Mouse (Mus musculus) R1 (cell line): ENCODE measurements around the gene Adcy9.
A peak's percentile ranks its signal among the peaks of the same experiment; 100 is the strongest.
"Not testable (repeated sequence)": the region's sequence is repeated elsewhere in the genome, so short reads cannot be mapped to it uniquely, and the experiment has no call there.

Experiments
- DNase-seq: peaks from one replicate; pipeline ENCODE4 v3.0.0-alpha.2; 2018; ENCODE audit warnings: low read depth, low spot score

Adcy9 gene

DNA sequence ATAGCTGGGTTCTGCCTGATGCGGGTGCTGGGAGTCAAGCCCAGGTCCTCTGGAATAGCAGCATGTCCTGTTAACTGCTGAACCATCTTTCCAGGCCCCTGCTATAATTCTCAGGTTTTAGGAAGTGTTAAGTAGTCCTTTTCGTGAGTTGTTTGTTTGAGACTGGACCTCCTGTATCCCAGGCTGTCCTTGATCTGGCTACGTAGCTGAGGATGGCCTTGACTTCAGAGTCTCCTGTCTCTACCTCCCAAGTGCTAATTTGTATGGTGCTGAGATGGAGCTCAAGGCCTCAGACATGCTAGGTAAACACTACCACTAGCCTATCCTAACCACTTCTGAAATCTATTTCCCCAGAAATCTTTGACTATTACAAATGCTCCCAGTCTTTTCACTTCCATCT is 37.9 kb downstream of the Adcy9 start:
- DNase-seq = no peak

DNA sequence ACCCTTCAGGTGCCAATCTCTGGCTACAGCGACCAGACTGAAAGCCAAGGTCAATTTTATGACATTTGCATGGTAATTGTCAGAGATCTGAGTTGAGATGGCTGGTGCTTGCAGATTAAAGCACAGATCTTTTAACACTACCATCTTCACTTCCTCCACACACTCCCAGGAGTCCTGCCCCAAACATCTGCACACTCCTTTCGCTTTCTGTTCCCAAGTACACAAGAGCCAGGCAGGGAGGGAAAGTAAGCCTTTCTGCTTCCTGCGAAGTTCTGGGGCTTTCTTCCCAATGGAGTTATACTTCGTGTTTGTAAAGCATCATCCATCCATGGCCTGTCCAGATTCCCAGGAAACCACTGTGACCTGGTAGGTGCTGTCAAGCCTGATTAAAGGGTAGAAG is 38.8 kb downstream of the Adcy9 start:
- no peak for DNase-seq

DNA sequence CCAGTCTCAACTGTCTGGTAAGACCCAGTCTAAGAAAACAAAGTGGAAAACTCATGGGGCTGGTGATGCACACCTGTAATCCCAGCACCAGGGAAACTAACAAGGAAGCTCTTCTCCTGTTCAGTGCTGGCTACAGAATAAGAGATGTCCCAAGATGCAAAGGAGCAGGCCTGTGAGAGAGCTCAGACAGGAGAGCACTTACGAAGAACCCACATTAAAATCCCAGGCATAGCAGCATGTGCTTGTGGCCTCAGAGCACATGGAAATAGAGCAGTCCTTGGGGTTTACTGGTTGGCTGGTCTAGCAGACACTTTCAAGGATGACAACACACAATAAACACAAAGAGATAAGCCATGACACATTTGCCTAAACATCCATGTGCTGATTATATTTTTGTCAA is 41.5 kb downstream of the Adcy9 start:
- DNase-seq = no peak

DNA sequence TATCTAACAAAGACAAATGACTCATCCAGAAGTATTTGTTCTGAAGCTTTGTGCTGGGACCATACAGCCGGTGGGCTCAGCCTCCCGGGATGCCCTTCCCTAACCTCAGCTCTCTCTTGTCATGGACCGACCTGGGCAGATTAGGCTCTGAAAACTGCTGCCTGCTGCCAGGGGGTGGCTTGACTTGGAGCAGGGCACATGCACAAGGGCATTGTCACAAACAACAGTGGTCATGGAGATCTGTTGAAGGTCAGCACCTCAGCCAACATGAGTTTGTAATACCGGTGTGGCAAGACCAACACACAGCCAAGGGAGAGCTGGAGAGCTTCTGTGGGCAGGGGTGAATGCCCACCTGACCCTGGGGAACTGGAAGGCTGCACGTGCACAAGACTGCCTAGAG is 42.7 kb downstream of the Adcy9 start:
- no peak for DNase-seq

DNA sequence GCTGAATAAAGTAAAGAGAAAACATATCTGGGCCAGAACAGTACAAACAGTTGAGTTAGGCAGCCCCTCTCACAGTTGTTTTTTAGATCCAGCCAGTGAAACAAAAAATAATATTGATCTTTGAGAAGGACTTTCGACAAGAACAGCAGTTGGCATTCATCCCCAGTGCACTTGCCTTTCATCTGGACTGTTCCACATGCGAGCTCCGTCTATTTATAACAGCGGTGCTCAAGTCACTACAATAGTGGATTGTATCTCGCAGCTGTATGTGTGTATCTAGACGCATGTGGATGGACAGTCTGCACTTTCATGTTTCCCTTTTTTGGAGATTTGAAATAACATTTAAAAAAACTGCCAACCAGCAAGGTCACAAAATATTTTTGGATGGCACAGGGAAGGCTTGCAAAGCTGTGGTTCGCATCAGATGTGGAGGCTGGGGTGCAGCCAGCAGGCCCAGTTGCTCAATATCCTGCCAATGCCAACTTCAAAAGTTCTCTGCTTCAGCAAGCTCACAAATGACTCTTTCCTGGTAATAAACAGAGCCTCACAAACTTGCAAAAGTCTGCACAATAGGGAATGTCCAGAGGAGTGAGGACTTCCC is 45.4 kb downstream of the Adcy9 start:
- no peak for DNase-seq

DNA sequence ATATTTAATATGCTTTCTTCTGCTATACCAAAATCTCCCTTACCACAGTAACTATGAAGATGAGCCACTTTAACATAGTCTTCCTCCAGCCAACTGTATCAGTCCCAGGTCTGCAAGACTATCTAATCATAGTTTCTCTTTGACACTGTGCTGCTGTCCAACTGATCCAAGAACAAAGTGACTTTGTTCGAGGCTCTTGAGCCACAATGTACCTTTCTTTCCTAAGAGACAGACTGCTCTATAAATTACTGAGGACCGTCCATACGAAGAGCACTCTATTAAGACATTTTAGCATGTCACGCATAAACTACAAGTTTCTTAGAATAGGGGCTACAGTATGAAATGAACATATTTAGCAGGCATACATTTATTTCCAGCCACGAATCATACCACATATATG is 46.0 kb downstream of the Adcy9 start:
- no peak for DNase-seq

DNA sequence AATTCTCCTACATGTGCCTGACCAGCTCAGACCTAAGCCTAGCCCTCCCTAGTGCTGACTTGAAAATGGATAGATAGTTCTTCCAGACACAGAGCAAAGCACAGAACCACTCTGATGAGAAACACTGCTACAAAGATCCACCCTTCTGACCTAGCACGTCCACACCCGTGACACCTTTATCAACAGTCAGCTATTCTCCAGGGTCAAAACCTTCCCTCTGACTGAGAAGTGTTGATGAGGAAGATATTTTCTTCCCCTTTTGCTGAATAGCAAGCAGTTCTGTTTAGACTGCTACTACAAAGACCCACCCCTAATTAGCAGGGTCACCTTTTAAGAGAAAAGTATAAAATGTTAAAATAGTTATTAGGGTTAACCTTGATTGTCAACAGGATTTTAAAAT is 49.3 kb downstream of the Adcy9 start:
- DNase-seq = no peak

DNA sequence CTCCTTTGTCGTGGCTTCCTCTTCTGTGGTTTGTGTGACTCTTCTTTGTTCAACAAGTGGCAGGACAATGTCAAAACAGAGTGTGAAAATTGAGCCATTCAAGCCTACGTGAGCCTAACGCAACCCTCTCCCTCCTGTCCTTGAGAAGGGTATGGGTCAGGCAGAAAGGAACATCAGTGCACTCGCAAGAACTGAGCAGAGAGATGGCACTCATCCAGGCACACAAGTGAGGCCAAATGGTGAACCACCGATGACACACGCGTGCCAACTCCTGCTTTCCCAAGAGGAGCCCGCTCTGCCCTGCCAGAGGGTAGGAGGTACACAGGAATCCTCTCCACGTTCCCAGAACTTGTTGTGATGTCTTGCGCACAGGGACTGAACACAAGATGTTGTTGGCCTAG is 50.2 kb downstream of the Adcy9 start:
- no peak for DNase-seq

DNA sequence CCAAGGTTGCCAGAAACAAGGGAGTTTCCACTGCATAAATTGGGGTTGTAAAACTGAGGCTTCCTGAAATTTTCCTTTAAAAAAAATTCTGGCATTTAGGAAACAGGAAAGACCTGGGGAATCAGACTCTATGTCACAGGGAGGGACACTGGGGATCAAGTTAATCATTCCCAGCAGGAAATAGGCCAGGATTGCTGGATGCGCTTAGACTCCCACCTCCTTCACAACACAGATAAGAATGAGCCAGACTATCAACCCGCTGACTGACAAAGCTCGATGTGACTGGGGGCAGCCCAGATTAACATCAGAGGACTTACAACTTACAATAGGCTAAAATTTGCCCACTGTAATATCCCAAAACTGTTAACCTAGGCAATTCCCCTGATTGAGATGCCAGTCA is 52.4 kb downstream of the Adcy9 start:
- no peak for DNase-seq

DNA sequence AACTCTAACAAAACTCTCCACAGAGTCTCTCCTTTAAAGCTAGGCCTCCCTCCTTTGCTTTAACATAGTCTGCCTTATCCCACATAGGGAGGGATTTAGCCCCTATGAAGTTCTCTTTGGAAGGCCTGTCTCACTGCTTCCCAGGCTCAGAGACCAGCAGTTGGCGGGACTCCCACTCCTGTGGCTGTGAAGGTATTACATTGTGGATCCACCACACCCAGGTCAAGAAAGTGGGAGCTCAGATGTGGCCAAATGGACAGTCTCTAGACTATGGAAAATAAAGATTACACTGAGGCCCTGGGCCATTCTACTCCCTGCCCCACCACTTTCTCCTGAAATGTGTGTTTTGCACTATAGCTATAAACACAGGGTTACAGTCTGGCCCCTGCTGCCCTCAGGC is 53.0 kb downstream of the Adcy9 start:
- no peak for DNase-seq

DNA sequence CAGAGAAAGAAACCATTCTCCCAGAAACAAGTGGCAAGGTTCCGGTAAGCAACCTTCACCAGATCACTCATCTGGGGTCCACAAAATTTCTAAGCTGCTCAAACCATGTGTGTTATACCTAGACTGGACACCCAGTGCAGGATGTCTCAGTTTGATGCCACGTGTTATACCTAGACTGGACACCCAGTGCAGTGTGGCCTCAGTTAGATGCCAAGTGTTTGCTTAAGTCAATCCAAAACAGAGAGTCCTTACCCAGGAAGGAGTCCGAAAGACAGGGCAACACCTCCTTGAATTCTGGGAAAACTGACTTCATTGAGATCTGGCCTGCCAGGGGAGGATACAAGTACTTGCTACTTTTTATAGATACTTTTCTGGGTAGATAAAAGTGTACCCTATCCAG is 53.6 kb downstream of the Adcy9 start:
- DNase-seq = no peak

DNA sequence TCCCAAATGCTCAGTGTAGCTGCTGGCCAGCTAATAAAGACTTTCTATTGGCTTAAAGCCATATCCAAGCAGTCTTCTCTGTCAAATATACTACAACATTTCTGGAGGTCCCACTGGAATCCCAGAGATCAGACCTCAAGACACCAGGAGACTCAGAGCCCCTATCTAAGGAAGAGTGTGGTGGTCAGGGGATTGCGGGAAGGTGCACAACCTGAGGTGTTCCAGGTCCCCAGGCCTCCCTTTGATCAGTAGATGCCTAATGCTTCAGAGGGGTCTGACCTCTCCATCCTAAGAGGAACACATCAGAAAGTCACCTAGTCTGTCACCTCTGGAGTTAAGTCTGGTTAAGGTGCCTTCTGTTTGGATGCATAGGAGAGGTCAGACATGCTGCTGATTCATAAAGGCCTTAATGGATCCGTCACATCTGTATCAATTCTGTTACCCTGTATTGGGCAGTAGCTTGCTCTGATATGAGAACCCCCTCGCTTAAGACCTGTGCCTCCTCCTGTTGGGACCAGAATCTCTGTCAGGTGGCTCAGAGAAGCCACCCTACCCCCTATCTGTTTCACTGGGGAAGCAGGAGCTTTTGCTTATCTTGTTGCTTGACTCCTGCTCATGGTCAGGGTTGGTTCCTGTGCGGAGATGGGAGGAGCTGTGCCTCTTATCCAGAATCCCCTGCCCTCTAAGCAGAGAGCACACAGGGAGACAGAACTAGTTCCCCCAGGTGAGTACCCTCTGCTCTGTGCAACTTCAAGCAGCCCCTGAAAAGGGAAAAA is 56.8 kb downstream of the Adcy9 start:
- DNase-seq = no peak

DNA sequence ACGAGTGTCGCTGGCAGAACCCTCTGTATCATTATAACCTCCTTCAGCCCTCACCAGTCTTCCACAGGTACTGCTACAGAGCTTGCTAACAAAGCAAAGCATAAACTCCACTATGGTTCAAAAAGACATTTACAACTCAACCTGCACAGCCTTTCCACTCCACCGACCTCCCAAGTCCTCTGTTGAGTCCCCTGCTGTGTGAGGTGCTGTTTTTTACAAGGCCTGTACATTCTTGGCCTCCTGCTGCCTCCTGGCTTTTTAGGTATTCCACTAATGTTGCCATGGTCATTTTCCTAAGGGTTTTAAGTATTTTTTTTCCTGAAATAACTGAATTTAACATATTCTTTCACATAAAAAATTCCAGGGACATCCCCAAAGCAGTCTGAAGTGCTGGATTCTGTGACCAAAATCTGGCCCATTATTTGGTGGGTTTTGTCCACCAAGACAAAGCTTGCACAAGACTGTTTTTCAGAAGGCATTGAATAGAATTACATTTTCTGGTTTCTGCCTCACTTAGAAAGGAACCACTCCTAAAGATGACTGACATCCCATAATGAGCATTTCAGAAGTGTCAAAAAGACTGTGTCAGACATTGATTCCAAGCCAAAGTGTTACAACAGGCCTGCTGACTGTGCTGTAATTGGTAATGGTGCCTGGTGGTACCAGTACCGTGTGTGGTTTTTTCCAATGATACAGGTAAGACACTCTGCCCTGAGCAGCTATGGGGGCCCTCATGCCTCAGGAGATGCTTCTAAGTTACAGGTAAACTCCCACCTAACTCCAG is 64.8 kb downstream of the Adcy9 start:
- peak; percentile 74 for DNase-seq

DNA sequence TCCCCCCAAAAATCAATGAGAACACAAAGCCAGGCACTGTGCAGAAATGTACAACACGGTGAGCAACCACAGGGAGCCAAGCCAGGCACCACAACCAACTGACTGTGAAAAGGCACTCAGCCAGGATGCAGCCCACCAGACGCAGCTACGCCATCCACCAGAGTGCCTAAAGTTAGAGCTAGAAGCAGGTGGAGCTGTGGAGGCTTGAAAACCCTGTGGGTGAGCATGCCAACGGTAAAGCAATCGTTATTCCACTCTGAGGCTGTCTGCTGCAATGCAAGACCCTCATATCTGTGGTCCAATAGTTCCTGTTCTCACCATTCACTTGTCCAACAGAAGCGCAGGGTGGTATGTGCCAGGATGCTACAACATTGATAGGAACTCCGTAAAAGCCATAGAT is 77.7 kb downstream of the Adcy9 start:
- no peak for DNase-seq

DNA sequence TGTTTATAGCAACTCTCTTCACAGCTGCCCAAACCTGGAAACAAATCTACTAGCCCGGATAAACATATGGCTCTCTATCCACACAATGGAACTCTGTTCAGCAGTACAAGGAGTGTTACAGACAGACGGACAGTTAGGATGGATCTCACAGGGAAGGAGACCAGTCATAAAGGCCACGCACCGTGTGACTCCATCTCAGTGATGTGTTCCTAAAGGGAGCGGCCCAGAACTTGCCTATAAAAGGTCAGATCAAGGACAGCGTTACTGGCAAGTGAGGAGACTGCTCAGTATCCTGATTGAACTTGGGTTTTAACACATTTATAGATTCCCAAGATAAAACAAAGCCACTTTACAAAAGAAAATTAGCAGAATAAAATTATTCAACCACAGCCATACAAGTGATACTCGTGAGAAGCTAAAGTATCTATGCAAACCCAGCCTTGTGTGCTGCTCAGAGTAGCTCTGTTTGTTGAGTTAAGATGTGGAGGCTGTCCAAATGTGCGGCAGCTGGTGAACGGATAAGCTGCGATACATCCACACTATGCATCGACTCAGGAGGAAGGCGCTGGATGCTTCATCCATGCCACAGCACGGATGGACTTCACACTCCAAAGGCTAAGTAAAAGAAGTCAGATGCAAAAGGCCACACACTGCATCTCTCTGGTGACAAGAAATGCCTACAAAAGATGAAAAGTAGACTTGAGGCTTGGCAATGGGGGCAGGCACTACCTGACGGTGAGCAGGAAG is 78.8 kb downstream of the Adcy9 start:
- no peak for DNase-seq

DNA sequence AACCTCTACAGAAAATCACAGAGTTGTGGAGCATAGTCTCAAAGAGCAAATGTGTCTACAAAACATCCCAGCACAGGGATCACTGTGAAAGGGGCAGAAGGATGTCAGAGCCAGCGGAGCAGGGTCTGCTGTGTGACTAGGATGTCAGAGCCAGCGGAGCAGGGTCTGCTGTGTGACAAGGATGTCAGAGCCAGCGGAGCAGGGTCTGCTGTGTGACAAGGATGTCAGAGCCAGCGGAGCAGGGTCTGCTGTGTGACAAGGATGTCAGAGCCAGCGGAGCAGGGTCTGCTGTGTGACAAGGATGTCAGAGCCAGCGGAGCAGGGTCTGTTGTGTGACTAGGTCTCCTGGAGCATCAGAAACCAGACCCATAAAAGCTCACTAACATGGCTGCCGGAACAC is 81.1 kb downstream of the Adcy9 start:
- not testable (repeated sequence) for DNase-seq

DNA sequence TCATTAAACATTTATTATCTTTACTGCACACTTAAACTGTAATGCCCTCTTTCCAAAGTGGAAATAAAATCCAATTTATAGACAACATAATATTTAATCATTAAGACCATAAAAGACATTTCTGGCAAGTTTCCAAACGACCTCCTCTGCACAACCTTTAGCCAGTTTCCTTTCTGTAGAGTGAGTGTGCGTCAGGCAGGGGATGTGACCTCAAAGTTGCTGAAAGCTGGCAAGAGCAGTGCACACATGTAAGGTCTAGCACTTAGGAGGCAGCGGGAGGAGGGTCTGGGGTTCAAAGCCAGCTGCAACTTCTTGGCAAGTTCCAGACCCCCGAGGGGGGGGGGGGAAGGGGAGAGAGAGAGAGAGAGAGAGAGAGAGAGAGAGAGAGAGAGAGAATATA is 83.0 kb downstream of the Adcy9 start:
- no peak for DNase-seq

DNA sequence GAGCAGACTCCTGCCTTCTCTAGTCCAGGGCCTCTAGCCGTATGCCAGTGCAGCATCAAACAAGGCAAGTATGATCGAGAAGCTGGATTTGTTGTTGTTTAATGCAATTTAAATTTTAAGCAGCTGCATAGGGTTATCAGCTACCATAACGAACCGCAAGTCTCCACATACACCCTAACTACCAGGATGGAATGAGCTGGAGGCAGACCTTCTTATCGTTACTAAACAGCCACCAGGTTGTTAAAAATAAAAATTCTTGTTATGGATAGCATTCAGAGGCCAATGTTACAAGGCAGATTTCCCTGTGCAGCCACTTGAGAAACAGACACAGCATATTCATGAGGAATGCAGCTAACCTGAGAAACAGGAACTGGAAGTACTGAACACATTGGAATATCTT is 86.5 kb downstream of the Adcy9 start:
- no peak for DNase-seq

DNA sequence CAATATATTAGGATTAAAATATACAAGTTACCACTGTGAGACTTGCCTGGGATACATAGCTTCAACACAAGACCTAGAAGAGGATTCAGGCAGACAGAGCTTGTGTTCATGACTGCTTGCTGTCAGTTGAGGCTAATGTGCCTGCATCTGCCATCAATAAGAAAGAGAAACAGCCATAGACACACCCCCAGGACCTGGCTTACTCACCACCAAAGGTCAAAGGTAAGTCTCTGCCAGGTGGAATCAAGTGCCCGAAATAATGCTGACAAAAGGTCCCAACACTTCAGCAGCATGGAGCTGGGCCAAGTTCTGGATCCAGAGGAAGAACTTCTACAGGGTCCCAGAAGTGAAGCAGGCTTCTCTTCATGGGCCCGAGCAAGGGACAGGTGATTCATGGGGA is 86.9 kb downstream of the Adcy9 start:
- no peak for DNase-seq

DNA sequence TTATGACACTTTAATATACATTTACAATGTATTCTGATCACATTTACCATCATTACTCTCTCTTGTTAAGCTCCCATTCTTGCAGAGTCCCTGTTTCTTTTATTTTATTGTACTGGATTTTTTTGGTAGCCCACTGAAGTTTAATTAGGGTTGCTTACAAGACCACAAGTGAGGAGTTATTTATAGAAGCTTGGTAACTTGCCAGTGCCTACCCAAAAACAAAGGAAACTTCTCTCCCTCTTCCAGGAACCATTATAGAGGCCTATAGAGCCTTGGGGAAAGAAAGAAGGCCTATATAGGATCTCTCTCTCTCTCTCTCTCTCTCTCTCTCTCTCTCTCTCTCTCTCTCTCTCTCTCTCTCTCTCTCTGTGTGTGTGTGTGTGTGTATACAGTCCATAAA is 93.2 kb downstream of the Adcy9 start:
- DNase-seq = no peak

DNA sequence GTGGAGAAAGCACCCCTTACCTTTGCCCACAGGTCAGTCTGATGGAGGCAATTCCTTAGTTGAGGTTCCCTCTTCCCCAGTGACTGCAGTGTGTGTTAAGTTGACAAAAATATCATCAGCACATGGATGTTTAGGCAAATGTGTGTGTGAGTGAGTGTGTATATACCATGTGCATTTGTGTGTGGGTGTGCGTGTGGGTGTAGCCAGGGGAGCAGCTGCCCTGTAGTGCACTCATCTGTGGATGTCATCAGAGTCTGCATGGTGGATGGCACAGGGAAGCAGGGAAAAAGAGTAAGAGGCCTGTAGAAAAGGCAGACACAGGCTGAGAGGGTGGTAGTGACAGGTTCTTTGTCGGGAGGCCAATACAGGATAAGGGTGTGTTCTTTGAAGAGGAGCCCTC is 94.5 kb downstream of the Adcy9 start:
- DNase-seq = no peak

DNA sequence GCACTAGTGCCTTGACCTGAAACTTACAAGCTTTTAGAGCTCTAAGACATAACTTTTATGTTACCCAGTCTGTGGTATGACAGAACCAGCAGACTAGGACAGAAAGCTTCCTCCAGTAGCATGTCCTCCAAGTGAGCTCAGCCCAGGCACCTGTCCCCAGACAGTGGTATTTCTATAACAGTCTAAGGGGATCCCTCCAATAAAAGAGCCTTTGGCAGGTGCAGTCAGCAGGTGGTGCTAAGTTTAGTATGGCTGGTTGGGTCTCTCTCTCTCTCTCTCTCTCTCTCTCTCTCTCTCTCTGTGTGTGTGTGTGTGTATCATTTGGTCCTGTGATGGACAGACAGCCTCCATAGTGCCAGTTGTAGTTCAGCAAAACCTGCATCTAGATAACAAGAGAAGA is 95.3 kb downstream of the Adcy9 start:
- DNase-seq = no peak
